ENCODE assay signal across 8 mouse cellular contexts in the genomic region with DNA sequence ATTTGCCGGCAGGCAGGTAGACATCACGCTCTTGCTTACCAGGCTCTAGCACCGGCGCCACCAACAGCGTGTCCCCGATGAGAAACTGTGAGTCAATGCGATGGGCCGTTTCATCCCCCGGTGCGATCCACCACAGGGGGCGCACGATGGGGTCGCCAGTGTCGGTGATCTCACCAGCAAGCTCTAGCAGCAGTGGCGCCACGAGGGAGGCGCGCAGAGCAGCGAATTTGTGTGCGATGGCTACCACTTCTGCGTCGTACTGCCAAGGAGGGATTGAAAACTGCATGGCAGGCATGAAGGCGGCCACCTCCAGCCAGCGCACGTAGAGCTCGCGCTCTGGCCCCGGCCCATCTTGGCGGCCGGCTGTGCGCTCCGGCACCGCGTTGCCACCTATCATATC. TPM values are rescaled to one million over a fixed set of nuclear protein-coding genes. Genes with fewer than 3 reads are reported as not detected.
DNase-seq lines count a peak whose midpoint lies in the region; ATAC-seq and TF ChIP-seq lines count a peak whose summit lies in the region.

No protein-coding gene starts in this region.

- TF ChIP-seq POLR2A in kidney, adult 2 months (IDR thresholded peaks at IDR 0.05; ENCODE audit: low read depth, low read length), result no peak
- TF ChIP-seq POLR2A in bone marrow macrophage, adult 2 months (IDR thresholded peaks at IDR 0.05; ENCODE audit: borderline replicate concordance, low read depth, low read length), result no peak

- no peaks in the 10 kb centered on the region for H3K36me3 ChIP-seq in kidney, embryonic 14.5 days (ENCODE audit: control insufficient read depth, insufficient read depth, low read length)
- H3K36me3 ChIP-seq in kidney, adult 2 months (ENCODE audit: control insufficient read depth, insufficient read depth, low read length), result no peaks in the 10 kb centered on the region
- no peaks in the 10 kb centered on the region for H3K36me3 ChIP-seq in liver, embryonic 14.5 days (replicated peaks; ENCODE audit: control insufficient read depth, insufficient read depth, low read depth)
- H3K36me3 ChIP-seq in stomach, postnatal 0 days (ENCODE audit: control insufficient read depth, insufficient read depth, low read length), result peaks cover 6% of the 10 kb centered on the region

- TF ChIP-seq CTCF in kidney, adult 2 months (conservative IDR thresholded peaks at IDR 0.05; ENCODE audit: insufficient read depth, insufficient read length, low read depth, low read length), result no peak
- no peak for TF ChIP-seq CTCF in bone marrow macrophage, adult 2 months (IDR thresholded peaks at IDR 0.05; ENCODE audit: low read depth, low read length)
- TF ChIP-seq CTCF in liver, embryonic 14.5 days (IDR thresholded peaks at IDR 0.05; ENCODE audit: low read depth), result peak; percentile 53
- peak; percentile 56 for TF ChIP-seq CTCF in stomach, postnatal 0 days (IDR thresholded peaks at IDR 0.05; ENCODE audit: low read depth)

- DNase-seq in kidney, adult 2 months, result no peak
- DNase-seq in liver, embryonic 14.5 days (ENCODE audit: low read depth in 3 of 3, low spot score in 3 of 3), result no peak
- no peak for DNase-seq in stomach, postnatal 0 days (ENCODE audit: low spot score)
- DNase-seq in ovary, postnatal 10 days (ENCODE audit: low spot score), result no peak
- DNase-seq in adrenal gland, adult 8-10 months, result no peak

- ATAC-seq in kidney, embryonic 14.5 days (ENCODE audit: low FRiP score, low TSS enrichment), result no peak
- peak; percentile 61 for ATAC-seq in granulocyte monocyte progenitor cell, adult 5-6 weeks (replicated peaks; ENCODE audit: poor library complexity, severe bottlenecking)
- no peak for ATAC-seq in liver, embryonic 14.5 days (ENCODE audit: insufficient read depth)
- ATAC-seq in stomach, postnatal 0 days (ENCODE audit: low FRiP score, low TSS enrichment), result no peak

- H3K27ac ChIP-seq in kidney, embryonic 14.5 days (ENCODE audit: low read depth, low read length), result no peak overlapping the region
- no peak overlapping the region for H3K27ac ChIP-seq in kidney, adult 2 months (ENCODE audit: insufficient read depth, low read depth, low read length)
- H3K27ac ChIP-seq in bone marrow macrophage, adult 2 months (ENCODE audit: insufficient read depth, low read depth, low read length), result no peak overlapping the region
- no peak overlapping the region for H3K27ac ChIP-seq in liver, embryonic 14.5 days
- H3K27ac ChIP-seq in stomach, postnatal 0 days (replicated peaks), result no peak overlapping the region

- peaks cover 56% of the 10 kb centered on the region for H3K27me3 ChIP-seq in kidney, embryonic 14.5 days (ENCODE audit: control insufficient read depth, insufficient read depth, low read length)
- H3K27me3 ChIP-seq in kidney, adult 2 months (replicated peaks; ENCODE audit: control insufficient read depth, insufficient read depth, low read length), result no peaks in the 10 kb centered on the region
- peaks cover 64% of the 10 kb centered on the region for H3K27me3 ChIP-seq in liver, embryonic 14.5 days (ENCODE audit: control insufficient read depth, insufficient read depth, low read length)
- peaks cover 7% of the 10 kb centered on the region for H3K27me3 ChIP-seq in stomach, postnatal 0 days (ENCODE audit: control insufficient read depth, insufficient read depth, low read length)

- peak overlapping the region; percentile 54 for H3K4me2 ChIP-seq in kidney, embryonic 14.5 days (replicated peaks; ENCODE audit: low read depth, low read length)
- peak overlapping the region; percentile 23 for H3K4me2 ChIP-seq in liver, embryonic 14.5 days (ENCODE audit: low read depth)
- peak overlapping the region; percentile 23; the same call in 1 of the 2 replicates for H3K4me2 ChIP-seq in stomach, postnatal 0 days (replicated peaks; ENCODE audit: low read depth)

- TF ChIP-seq EP300 in liver, embryonic 14.5 days (IDR thresholded peaks at IDR 0.05; ENCODE audit: low read depth), result no peak
- TF ChIP-seq EP300 in stomach, postnatal 0 days (optimal IDR thresholded peaks at IDR 0.05), result no peak

- peak overlapping the region; percentile 12; the same call in 1 of the 2 replicates for H3K9ac ChIP-seq in kidney, embryonic 14.5 days (ENCODE audit: low read depth, low read length)
- no peak overlapping the region for H3K9ac ChIP-seq in liver, embryonic 14.5 days (replicated peaks)
- no peak overlapping the region for H3K9ac ChIP-seq in stomach, postnatal 0 days (ENCODE audit: low read length)

- H3K4me3 ChIP-seq in kidney, embryonic 14.5 days (ENCODE audit: low read length), result peak overlapping the region; percentile 27
- H3K4me3 ChIP-seq in kidney, adult 2 months (ENCODE audit: insufficient read depth, low read depth, low read length), result no peak overlapping the region
- peak overlapping the region; percentile 28 for H3K4me3 ChIP-seq in bone marrow macrophage, adult 2 months (ENCODE audit: insufficient read depth, low read length)
- no peak overlapping the region for H3K4me3 ChIP-seq in liver, embryonic 14.5 days (ENCODE audit: insufficient read depth in 1 of 2, low read depth in 2 of 2, low read length in 2 of 2)
- H3K4me3 ChIP-seq in stomach, postnatal 0 days (ENCODE audit: low read depth, low read length), result no peak overlapping the region

- H3K9me3 ChIP-seq in kidney, embryonic 14.5 days (ENCODE audit: control insufficient read depth, low read length), result no peaks in the 10 kb centered on the region
- H3K9me3 ChIP-seq in liver, embryonic 14.5 days (ENCODE audit: control insufficient read depth, low read length), result no peaks in the 10 kb centered on the region
- H3K9me3 ChIP-seq in stomach, postnatal 0 days (ENCODE audit: control insufficient read depth, low read length), result no peaks in the 10 kb centered on the region

- 2% methylated on average over 34 of the region's 34 CpGs for WGBS in kidney, embryonic 14.5 days
- WGBS in kidney, adult 2 months, result 37% methylated on average over 34 of the region's 34 CpGs
- WGBS in liver, embryonic 14.5 days (ENCODE audit: insufficient replicate concordance), result 2% methylated on average over 34 of the region's 34 CpGs
- WGBS in stomach, postnatal 0 days, result 24% methylated on average over 34 of the region's 34 CpGs

- H3K4me1 ChIP-seq in kidney, embryonic 14.5 days (ENCODE audit: control insufficient read depth, insufficient read depth, low read length), result peaks cover 29% of the 10 kb centered on the region
- peaks cover 42% of the 10 kb centered on the region for H3K4me1 ChIP-seq in kidney, adult 2 months (ENCODE audit: control insufficient read depth, insufficient read depth, low read length)
- H3K4me1 ChIP-seq in bone marrow macrophage, adult 2 months (ENCODE audit: control insufficient read depth, insufficient read depth, low read length), result peaks cover 11% of the 10 kb centered on the region
- peaks cover 0 to 16% of the 10 kb centered on the region in 2 experiments; a peak in 3 of 4 replicates for H3K4me1 ChIP-seq in liver, embryonic 14.5 days (replicated peaks; ENCODE audit: control insufficient read depth in 2 of 2, insufficient read depth in 2 of 2, low read length in 1 of 2)
- peaks cover 5% of the 10 kb centered on the region; the same call in 1 of the 2 replicates for H3K4me1 ChIP-seq in stomach, postnatal 0 days (replicated peaks; ENCODE audit: control insufficient read depth, insufficient read depth)

RNA-seq across cellular contexts. Expression of gene AI464131, which starts 5.3 kb away (rescaled TPM):
- 3.8 and 8.9 TPM in 2 replicates for polyA plus RNA-seq in kidney, embryonic 14.5 days (2014; fragmentation: Nextera tagmentation; extraction: Ambion mirVana)
- 23.1 and 26.8 TPM in 2 replicates for polyA plus RNA-seq in kidney, adult 2 months (2012; rRNA removed)
- 0.39 and 0.69 TPM in 2 replicates for polyA plus RNA-seq in bone marrow macrophage, adult 2 months (2012; ENCODE audit: insufficient read depth, insufficient read length, missing spikeins)
- not detected in 2 replicates for total RNA-seq in granulocyte monocyte progenitor cell, adult 5-6 weeks (2014; fragmentation: Nextera tagmentation)
- not detected in 2 replicates for total RNA-seq in granulocyte monocyte progenitor cell, adult 5-6 weeks (2017)
- 0.39 and 0.44 TPM in 2 replicates for polyA plus RNA-seq in liver, embryonic 14.5 days (2012; rRNA removed)
- polyA plus RNA-seq in liver, embryonic 14.5 days (2014; fragmentation: Nextera tagmentation; extraction: Ambion mirVana), result 0.33 and 0.62 TPM in 2 replicates
- polyA plus RNA-seq in stomach, postnatal 0 days (2015; fragmentation: Nextera tagmentation; extraction: Ambion mirVana), result 3.9 and 4.5 TPM in 2 replicates
- total RNA-seq in adrenal gland, adult 8-10 months (2022), result 10 to 100 TPM in 3 of 4 experiments, 1 to 10 TPM in 1; 9.1 to 13.8 (median 10.6) TPM

RNA-seq across cellular contexts. Expression of gene 1110017D15Rik, which starts 19.6 kb away (rescaled TPM):
- 0.93 and 1.0 TPM in 2 replicates for polyA plus RNA-seq in kidney, embryonic 14.5 days (2014; fragmentation: Nextera tagmentation; extraction: Ambion mirVana)
- polyA plus RNA-seq in kidney, adult 2 months (2012; rRNA removed), result 0.11 and 0.42 TPM in 2 replicates
- 4.6 TPM in 1 of 2 replicates, not detected in the other for polyA plus RNA-seq in bone marrow macrophage, adult 2 months (2012; ENCODE audit: insufficient read depth, insufficient read length, missing spikeins)
- 1.9 TPM in 1 of 2 replicates, not detected in the other for total RNA-seq in granulocyte monocyte progenitor cell, adult 5-6 weeks (2014; fragmentation: Nextera tagmentation)
- not detected in 2 replicates for total RNA-seq in granulocyte monocyte progenitor cell, adult 5-6 weeks (2017)
- not detected in 2 replicates for polyA plus RNA-seq in liver, embryonic 14.5 days (2012; rRNA removed)
- not detected in 2 replicates for polyA plus RNA-seq in liver, embryonic 14.5 days (2014; fragmentation: Nextera tagmentation; extraction: Ambion mirVana)
- 0.51 and 0.53 TPM in 2 replicates for polyA plus RNA-seq in stomach, postnatal 0 days (2015; fragmentation: Nextera tagmentation; extraction: Ambion mirVana)
- total RNA-seq in adrenal gland, adult 8-10 months (2022), result under 1 TPM in 2 of 4 experiments, not detected in 2; 0.38 to 0.68 TPM

RNA-seq across cellular contexts. Expression of gene Nudt2, which starts 32.6 kb away (rescaled TPM):
- polyA plus RNA-seq in kidney, embryonic 14.5 days (2014; fragmentation: Nextera tagmentation; extraction: Ambion mirVana), result 61.5 and 75.7 TPM in 2 replicates
- polyA plus RNA-seq in kidney, adult 2 months (2012; rRNA removed), result 28.1 and 34.9 TPM in 2 replicates
- 28.7 and 29.4 TPM in 2 replicates for polyA plus RNA-seq in bone marrow macrophage, adult 2 months (2012; ENCODE audit: insufficient read depth, insufficient read length, missing spikeins)
- 12.3 and 72.3 TPM in 2 replicates for total RNA-seq in granulocyte monocyte progenitor cell, adult 5-6 weeks (2014; fragmentation: Nextera tagmentation)
- 15.1 and 26.5 TPM in 2 replicates for total RNA-seq in granulocyte monocyte progenitor cell, adult 5-6 weeks (2017)
- 7.6 and 13.3 TPM in 2 replicates for polyA plus RNA-seq in liver, embryonic 14.5 days (2012; rRNA removed)
- 22.4 and 22.5 TPM in 2 replicates for polyA plus RNA-seq in liver, embryonic 14.5 days (2014; fragmentation: Nextera tagmentation; extraction: Ambion mirVana)
- 38.6 and 38.8 TPM in 2 replicates for polyA plus RNA-seq in stomach, postnatal 0 days (2015; fragmentation: Nextera tagmentation; extraction: Ambion mirVana)
- total RNA-seq in adrenal gland, adult 8-10 months (2022), result 10 to 100 TPM; 28.0 to 34.1 (median 32.0) TPM

RNA-seq across cellular contexts. Expression of gene Kif24, which starts 32.9 kb away (rescaled TPM):
- 8.5 and 9.3 TPM in 2 replicates for polyA plus RNA-seq in kidney, embryonic 14.5 days (2014; fragmentation: Nextera tagmentation; extraction: Ambion mirVana)
- polyA plus RNA-seq in kidney, adult 2 months (2012; rRNA removed), result 0.44 and 0.67 TPM in 2 replicates
- 3.6 and 4.0 TPM in 2 replicates for polyA plus RNA-seq in bone marrow macrophage, adult 2 months (2012; ENCODE audit: insufficient read depth, insufficient read length, missing spikeins)
- 23.2 and 35.0 TPM in 2 replicates for total RNA-seq in granulocyte monocyte progenitor cell, adult 5-6 weeks (2014; fragmentation: Nextera tagmentation)
- 12.8 and 15.4 TPM in 2 replicates for total RNA-seq in granulocyte monocyte progenitor cell, adult 5-6 weeks (2017)
- 3.4 and 4.2 TPM in 2 replicates for polyA plus RNA-seq in liver, embryonic 14.5 days (2012; rRNA removed)
- 4.0 and 4.2 TPM in 2 replicates for polyA plus RNA-seq in liver, embryonic 14.5 days (2014; fragmentation: Nextera tagmentation; extraction: Ambion mirVana)
- 1.4 and 1.5 TPM in 2 replicates for polyA plus RNA-seq in stomach, postnatal 0 days (2015; fragmentation: Nextera tagmentation; extraction: Ambion mirVana)
- total RNA-seq in adrenal gland, adult 8-10 months (2022), result 1 to 10 TPM; 1.5 to 3.2 (median 2.0) TPM

Comparison
In these comparisons a context has a peak if more than half of its experiments do, and no peak if none do; other contexts are left out.
1. H3K4me3 ChIP-seq: peak in kidney, embryonic 14.5 days (single experiment) and bone marrow macrophage, adult 2 months (single experiment); none in kidney, adult 2 months (single experiment), liver, embryonic 14.5 days (0 of 2) and stomach, postnatal 0 days (single experiment).
2. CTCF ChIP-seq: peak in liver, embryonic 14.5 days (single experiment) and stomach, postnatal 0 days (single experiment); none in kidney, adult 2 months (single experiment) and bone marrow macrophage, adult 2 months (single experiment).
3. Peak in every context shown above with its lines, with median percentiles within 50 percentile points of each other: H3K4me2 ChIP-seq.